Mouse (Mus musculus): ENCODE results near the gene Mbnl2. TPM values are rescaled to one million over a fixed set of nuclear protein-coding genes. Genes with fewer than 3 reads are reported as not detected.

Mbnl2 gene
- polyA plus RNA-seq, 1 experiment = 41.7 TPM

DNA sequence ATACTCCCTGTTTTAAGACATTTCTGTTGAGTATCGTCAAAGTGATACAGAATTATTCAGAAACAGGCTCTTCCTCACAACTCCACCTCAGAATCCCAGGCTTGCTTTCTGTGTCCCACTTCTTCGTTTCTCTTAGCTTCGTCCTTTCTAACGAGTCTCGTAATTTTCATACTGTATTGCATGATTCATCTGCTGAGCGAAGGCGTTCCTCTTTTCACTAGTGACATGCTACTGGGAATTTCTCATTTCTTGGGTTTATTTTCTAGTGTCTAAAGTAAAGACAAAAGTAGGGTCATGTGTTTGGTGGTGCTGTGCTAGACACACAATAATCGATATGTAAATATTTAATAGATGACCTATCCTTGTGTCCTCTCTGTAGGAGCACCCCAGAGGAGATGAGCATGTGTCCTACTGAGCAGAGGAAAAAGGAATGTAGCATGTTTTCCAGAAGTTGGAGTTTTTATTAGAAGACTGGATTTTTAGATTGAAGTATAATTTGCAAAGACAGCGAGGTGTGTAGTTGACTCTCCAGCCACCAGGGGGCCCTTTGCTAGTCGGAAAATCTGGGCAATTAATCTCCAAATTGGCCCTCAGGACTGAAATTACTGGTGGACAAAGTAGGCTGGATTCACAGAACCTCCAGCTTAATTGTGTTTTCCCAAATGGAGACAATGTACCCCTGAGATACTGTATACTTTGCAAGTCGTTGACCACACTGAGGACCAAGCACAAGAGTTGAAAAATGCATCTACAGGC lies 11.9 kb upstream of the Mbnl2 start:
- Histone ChIP-seq H3K27me3 (ENCODE audit: control insufficient read depth, insufficient read depth, low read length) (no peaks in the 10 kb centered on the region), H3K27ac (ENCODE audit: insufficient read depth, low read depth, low read length) (no peak overlapping the region), H3K4me1 (ENCODE audit: control insufficient read depth, insufficient read depth, insufficient read length, low read length) (no peaks in the 10 kb centered on the region), H3K4me3 (ENCODE audit: low read depth, low read length) (no peak overlapping the region), H3K36me3 (ENCODE audit: control insufficient read depth, insufficient read depth, low read length) (no peaks in the 10 kb centered on the region)
- TF ChIP-seq CTCF (IDR thresholded peaks at IDR 0.05; ENCODE audit: extremely low read depth, insufficient read length, insufficient replicate concordance, low read depth, low read length) (peak; percentile 71; the same call in 1 of the 2 replicates), POLR2A (IDR thresholded peaks at IDR 0.05; ENCODE audit: low read depth, low read length) (no peak)
- 71% methylated on average over 11 of the region's 11 CpGs for WGBS

DNA sequence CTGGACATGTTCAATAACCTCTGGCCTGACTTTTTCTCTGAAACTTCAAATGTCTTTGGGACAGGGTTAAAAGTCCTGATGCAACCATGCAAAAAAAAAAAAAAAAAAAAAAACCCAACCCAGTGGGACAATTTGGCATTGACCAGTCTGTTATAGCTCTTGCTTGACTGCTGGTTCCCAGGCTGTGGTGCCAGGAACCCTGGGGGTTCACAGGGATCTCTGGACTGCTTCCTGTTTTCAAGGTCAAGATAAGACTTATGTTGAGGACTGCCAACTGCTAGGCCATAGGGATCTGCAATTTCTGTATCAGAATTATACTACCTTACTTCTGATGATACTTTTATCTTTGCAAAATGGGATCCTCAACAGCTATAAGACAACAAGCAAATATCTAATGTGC lies 9.6 kb upstream of the Mbnl2 start:
- H3K36me3 ChIP-seq (ENCODE audit: control insufficient read depth, insufficient read depth, low read length) = no peaks in the 10 kb centered on the region
- no peak overlapping the region for H3K4me3 ChIP-seq (ENCODE audit: low read depth, low read length)
- H3K4me1 ChIP-seq (ENCODE audit: control insufficient read depth, insufficient read depth, insufficient read length, low read length) = peaks cover 7% of the 10 kb centered on the region; the same call in 1 of the 2 replicates
- no peak overlapping the region for H3K27ac ChIP-seq (ENCODE audit: insufficient read depth, low read depth, low read length)
- H3K27me3 ChIP-seq (ENCODE audit: control insufficient read depth, insufficient read depth, low read length) = no peaks in the 10 kb centered on the region
- TF ChIP-seq POLR2A (IDR thresholded peaks at IDR 0.05; ENCODE audit: low read depth, low read length) (no peak), CTCF (IDR thresholded peaks at IDR 0.05; ENCODE audit: extremely low read depth, insufficient read length, insufficient replicate concordance, low read depth, low read length) (no peak)

DNA sequence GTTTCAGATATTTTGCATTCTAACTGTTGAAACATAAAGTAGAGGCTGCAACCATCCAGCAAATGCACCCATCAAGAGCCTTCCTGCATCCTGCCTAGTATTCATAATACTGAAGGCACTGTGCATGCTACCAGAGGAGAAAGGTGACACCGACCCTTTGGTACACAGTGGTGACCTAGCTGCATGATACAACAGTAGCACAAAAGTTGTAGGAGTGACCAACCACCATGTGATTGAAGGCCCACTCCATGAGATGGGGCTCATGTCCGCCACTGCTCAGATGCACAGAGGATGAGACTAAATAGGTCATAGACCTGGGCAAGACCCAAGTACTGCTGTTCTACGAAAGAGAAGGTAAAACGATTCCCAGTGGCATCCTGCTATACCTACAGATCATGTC lies 8.3 kb upstream of the Mbnl2 start:
- 93% methylated on average over 4 of the region's 4 CpGs for WGBS
- H3K4me3 ChIP-seq (ENCODE audit: low read depth, low read length) = no peak overlapping the region
- no peak for TF ChIP-seq CTCF (IDR thresholded peaks at IDR 0.05; ENCODE audit: extremely low read depth, insufficient read length, insufficient replicate concordance, low read depth, low read length)
- no peak for TF ChIP-seq POLR2A (IDR thresholded peaks at IDR 0.05; ENCODE audit: low read depth, low read length)

GRCm38 (mm10) chr14:120270031-120270430 lies 5.4 kb upstream of the Mbnl2 start:
- Histone ChIP-seq H3K27me3 (ENCODE audit: control insufficient read depth, insufficient read depth, low read length) (no peaks in the 10 kb centered on the region), H3K4me1 (ENCODE audit: control insufficient read depth, insufficient read depth, insufficient read length, low read length) (peaks cover 9% of the 10 kb centered on the region; the same call in 1 of the 2 replicates), H3K36me3 (ENCODE audit: control insufficient read depth, insufficient read depth, low read length) (no peaks in the 10 kb centered on the region), H3K4me3 (ENCODE audit: low read depth, low read length) (no peak overlapping the region), H3K27ac (ENCODE audit: insufficient read depth, low read depth, low read length) (peak overlapping the region; percentile 78; the same call in 1 of the 2 replicates)
- 38% methylated on average over 3 of the region's 3 CpGs for WGBS
- TF ChIP-seq POLR2A (IDR thresholded peaks at IDR 0.05; ENCODE audit: low read depth, low read length) = no peak
- TF ChIP-seq CTCF (IDR thresholded peaks at IDR 0.05; ENCODE audit: extremely low read depth, insufficient read length, insufficient replicate concordance, low read depth, low read length) = no peak

More for the DNA sequence above, 8.3 kb upstream of the Mbnl2 start:
- Histone ChIP-seq H3K36me3 (ENCODE audit: control insufficient read depth, insufficient read depth, low read length) (no peaks in the 10 kb centered on the region), H3K4me1 (ENCODE audit: control insufficient read depth, insufficient read depth, insufficient read length, low read length) (peaks cover 9% of the 10 kb centered on the region; the same call in 1 of the 2 replicates), H3K27ac (ENCODE audit: insufficient read depth, low read depth, low read length) (no peak overlapping the region), H3K27me3 (ENCODE audit: control insufficient read depth, insufficient read depth, low read length) (no peaks in the 10 kb centered on the region)

- TF ChIP-seq POLR2A (IDR thresholded peaks at IDR 0.05; ENCODE audit: low read depth, low read length) (no peak), CTCF (IDR thresholded peaks at IDR 0.05; ENCODE audit: extremely low read depth, insufficient read length, insufficient replicate concordance, low read depth, low read length) (no peak)
- no peak overlapping the region for H3K4me3 ChIP-seq (ENCODE audit: low read depth, low read length)
- no peaks in the 10 kb centered on the region for H3K36me3 ChIP-seq (ENCODE audit: control insufficient read depth, insufficient read depth, low read length)
- peaks cover 9% of the 10 kb centered on the region; the same call in 1 of the 2 replicates for H3K4me1 ChIP-seq (ENCODE audit: control insufficient read depth, insufficient read depth, insufficient read length, low read length)
- 40% methylated on average over 4 of the region's 4 CpGs for WGBS
- no peaks in the 10 kb centered on the region for H3K27me3 ChIP-seq (ENCODE audit: control insufficient read depth, insufficient read depth, low read length)
- peak overlapping the region; percentile 78 for H3K27ac ChIP-seq (ENCODE audit: insufficient read depth, low read depth, low read length)
These were observed 4.8 kb upstream of the Mbnl2 start for GRCm38 (mm10) chr14:120270633-120271032.

DNA sequence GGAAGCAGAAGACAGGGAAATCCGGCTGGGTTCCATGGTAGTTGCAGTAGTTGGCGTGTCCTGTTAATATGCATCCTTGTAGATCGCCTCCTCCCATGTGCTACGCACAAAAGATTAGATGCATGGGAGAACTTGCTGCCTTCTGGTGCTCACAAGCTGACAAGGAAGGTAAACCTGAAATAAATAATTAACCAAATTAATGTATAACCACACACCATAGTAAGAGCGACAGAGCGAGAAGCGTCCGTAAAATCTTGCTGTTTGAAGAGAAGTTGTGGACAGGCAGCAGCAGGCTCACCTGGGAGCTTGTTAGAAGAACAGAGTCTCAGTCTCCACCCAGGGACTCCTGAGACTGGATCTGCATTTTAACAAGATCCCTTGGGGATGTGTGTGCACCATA lies 4.4 kb upstream of the Mbnl2 start:
- H3K27ac ChIP-seq (ENCODE audit: insufficient read depth, low read depth, low read length) = peak overlapping the region; percentile 82
- no peak overlapping the region; the same call in 1 of the 2 replicates for H3K4me3 ChIP-seq (ENCODE audit: low read depth, low read length)
- H3K36me3 ChIP-seq (ENCODE audit: control insufficient read depth, insufficient read depth, low read length) = no peaks in the 10 kb centered on the region
- WGBS = 25% methylated on average over 8 of the region's 8 CpGs
- peaks cover 9% of the 10 kb centered on the region; the same call in 1 of the 2 replicates for H3K4me1 ChIP-seq (ENCODE audit: control insufficient read depth, insufficient read depth, insufficient read length, low read length)
- no peak for TF ChIP-seq CTCF (IDR thresholded peaks at IDR 0.05; ENCODE audit: extremely low read depth, insufficient read length, insufficient replicate concordance, low read depth, low read length)
- H3K27me3 ChIP-seq (ENCODE audit: control insufficient read depth, insufficient read depth, low read length) = no peaks in the 10 kb centered on the region

GRCm38 (mm10) chr14:120273766-120274165 lies 1.7 kb upstream of the Mbnl2 start:
- Histone ChIP-seq H3K4me3 (ENCODE audit: low read depth, low read length) (no peak overlapping the region), H3K4me1 (ENCODE audit: control insufficient read depth, insufficient read depth, insufficient read length, low read length) (peaks cover 11% of the 10 kb centered on the region), H3K36me3 (ENCODE audit: control insufficient read depth, insufficient read depth, low read length) (no peaks in the 10 kb centered on the region), H3K27me3 (ENCODE audit: control insufficient read depth, insufficient read depth, low read length) (no peaks in the 10 kb centered on the region), H3K27ac (ENCODE audit: insufficient read depth, low read depth, low read length) (no peak overlapping the region)
- TF ChIP-seq CTCF (IDR thresholded peaks at IDR 0.05; ENCODE audit: extremely low read depth, insufficient read length, insufficient replicate concordance, low read depth, low read length) (no peak), POLR2A (IDR thresholded peaks at IDR 0.05; ENCODE audit: low read depth, low read length) (no peak)
- 58% methylated on average over 5 of the region's 5 CpGs for WGBS

Measured in small intestine, adult 2 months (tissue).